Mouse (Mus musculus): Measurements from ENCODE around the gene Arhgap31. TPM values are rescaled to one million over a fixed set of nuclear protein-coding genes. Genes with fewer than 3 reads are reported as not detected.
"Not testable (repeated sequence)": the region's sequence is repeated elsewhere in the genome, so short reads cannot be mapped to it uniquely, and the experiment has no call there.

The Arhgap31 gene
- polyA plus RNA-seq, 1 experiment, result 0.58 TPM

DNA sequence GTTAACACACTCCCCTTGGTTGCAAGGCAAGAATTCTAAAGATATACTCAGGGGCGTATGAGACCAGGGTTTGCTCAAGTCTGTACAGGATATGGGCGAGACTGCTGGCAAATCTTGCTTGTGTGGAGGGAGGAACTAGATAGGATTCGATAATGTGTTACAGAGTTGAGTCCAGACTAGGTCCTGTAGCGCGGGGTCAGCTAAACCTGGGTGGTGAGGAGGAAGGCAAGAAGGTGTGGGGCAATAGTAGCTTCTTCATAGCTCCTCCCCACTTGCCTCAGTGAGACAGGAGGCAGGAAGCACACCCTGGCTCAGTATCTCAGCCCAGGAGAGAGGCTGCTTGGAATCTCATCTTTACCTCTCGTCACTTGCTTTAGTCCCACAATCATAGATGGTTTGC, 16.1 kb upstream of the Arhgap31 start:
- TF ChIP-seq GATA1 (IDR thresholded peaks at IDR 0.05; ENCODE audit: borderline replicate concordance, low read length) (no peak), FLI1 (IDR thresholded peaks at IDR 0.05; ENCODE audit: low read length) (no peak)
- H3K36me3 ChIP-seq (replicated peaks; ENCODE audit: low read length), result no peaks in the 10 kb centered on the region
- peaks cover 27% of the 10 kb centered on the region for H3K27me3 ChIP-seq (replicated peaks)
- peaks cover 22% of the 10 kb centered on the region for H3K4me1 ChIP-seq
- H3K9me3 ChIP-seq, result no peaks in the 10 kb centered on the region
- H3K4me3 ChIP-seq (replicated peaks), result no peak overlapping the region

DNA sequence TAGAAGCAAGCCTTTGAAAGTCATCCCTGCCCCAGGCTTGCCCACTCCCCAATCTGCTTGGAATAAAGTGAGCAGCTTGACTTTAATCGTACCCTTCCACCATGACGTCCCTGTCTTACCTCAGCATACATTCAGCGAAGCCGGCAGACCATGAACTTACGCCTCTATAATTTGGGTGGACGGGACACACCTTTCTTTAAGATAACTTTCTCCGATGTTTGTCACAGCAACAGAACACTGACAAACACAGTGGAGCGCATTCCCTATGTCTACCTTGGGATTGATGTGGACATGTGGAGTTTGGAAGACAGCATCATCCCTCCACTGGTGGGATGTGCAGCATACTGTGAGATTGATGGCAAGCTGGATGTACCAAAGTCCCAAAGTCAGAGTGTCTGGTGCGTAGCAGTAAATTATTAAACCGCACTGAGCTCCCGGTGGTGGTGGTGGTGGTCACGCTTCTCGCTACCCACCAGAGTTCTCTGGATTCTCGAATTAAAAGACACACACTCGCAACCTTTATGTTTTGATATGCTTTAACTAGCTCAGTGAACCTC, 15.6 kb upstream of the Arhgap31 start:
- H3K4me1 ChIP-seq, result peaks cover 22% of the 10 kb centered on the region
- no peaks in the 10 kb centered on the region for H3K9me3 ChIP-seq
- H3K27me3 ChIP-seq (replicated peaks), result peaks cover 28% of the 10 kb centered on the region
- no peaks in the 10 kb centered on the region for H3K36me3 ChIP-seq (replicated peaks; ENCODE audit: low read length)
- H3K4me3 ChIP-seq (replicated peaks), result no peak overlapping the region
- TF ChIP-seq FLI1 (IDR thresholded peaks at IDR 0.05; ENCODE audit: low read length) (no peak), GATA1 (IDR thresholded peaks at IDR 0.05; ENCODE audit: borderline replicate concordance, low read length) (no peak)

DNA sequence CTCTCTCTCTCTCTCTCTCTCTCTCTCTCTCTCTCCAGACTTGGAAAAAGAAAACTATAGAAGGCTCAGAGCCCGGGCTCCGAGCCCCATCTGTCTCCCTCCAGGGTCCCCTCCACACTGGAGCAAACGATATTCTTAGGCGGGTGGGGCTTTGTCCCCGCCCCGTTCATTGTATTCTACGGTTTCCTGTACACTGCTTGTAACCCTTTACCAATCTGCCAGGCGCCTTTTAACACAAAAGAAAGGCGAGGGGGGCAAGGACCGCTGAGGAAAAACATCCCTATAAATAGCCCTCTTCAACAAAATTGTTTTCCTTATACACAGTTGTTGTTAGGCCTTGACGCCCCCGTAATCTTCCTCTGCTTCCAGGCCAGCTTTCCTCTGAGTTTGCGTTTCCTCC, 11.9 kb upstream of the Arhgap31 start:
- Histone ChIP-seq H3K36me3 (replicated peaks; ENCODE audit: low read length) (no peaks in the 10 kb centered on the region), H3K4me3 (replicated peaks) (no peak overlapping the region), H3K4me1 (peaks cover 8% of the 10 kb centered on the region), H3K9me3 (no peaks in the 10 kb centered on the region), H3K27me3 (replicated peaks) (peaks cover 45% of the 10 kb centered on the region)
- no peak for TF ChIP-seq FLI1 (IDR thresholded peaks at IDR 0.05; ENCODE audit: low read length)
- no peak for TF ChIP-seq GATA1 (IDR thresholded peaks at IDR 0.05; ENCODE audit: borderline replicate concordance, low read length)

DNA sequence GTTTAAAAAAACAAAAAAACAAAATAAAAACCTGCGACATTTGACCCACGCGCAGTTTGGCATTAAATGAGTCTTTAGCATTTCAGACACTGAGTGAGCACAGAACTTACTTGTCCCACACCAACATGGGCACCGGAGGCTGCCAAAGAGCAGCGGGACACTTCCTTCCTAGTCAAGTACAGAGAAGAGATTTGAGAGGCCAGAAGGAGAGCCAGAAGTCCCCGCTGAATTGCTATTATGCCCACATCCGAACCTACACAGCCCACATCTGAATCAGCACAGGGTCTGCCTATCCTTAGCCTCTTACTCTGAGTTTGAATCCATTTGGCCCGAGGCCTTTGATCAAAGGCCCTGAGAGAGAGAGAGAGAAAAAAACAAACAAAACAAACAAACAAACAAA, 11.2 kb upstream of the Arhgap31 start:
- peaks cover 45% of the 10 kb centered on the region for H3K27me3 ChIP-seq (replicated peaks)
- no peaks in the 10 kb centered on the region for H3K36me3 ChIP-seq (replicated peaks; ENCODE audit: low read length)
- no peaks in the 10 kb centered on the region for H3K9me3 ChIP-seq
- H3K4me3 ChIP-seq (replicated peaks), result no peak overlapping the region
- TF ChIP-seq FLI1 (IDR thresholded peaks at IDR 0.05; ENCODE audit: low read length) (no peak), GATA1 (IDR thresholded peaks at IDR 0.05; ENCODE audit: borderline replicate concordance, low read length) (no peak)
- peaks cover 2% of the 10 kb centered on the region; the same call in 1 of the 2 replicates for H3K4me1 ChIP-seq

DNA sequence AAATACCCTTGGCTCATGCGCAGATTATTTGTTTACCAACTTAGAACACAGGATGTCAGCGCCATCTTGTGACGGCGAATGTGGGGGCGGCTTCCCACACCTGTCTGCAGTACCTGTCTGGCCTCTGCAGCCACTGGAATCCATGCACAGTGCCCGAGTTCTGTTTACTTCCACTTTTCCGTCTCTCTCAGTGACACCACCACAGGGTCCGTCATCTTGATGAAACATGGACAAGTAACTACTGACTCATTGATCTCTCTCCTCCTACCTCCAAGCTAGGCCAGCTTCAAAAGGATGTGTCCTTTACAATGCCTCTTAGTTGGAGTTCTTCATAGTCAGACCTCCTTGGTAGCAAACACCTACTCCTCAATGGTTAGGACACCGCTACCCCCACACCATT, 8.3 kb upstream of the Arhgap31 start:
- H3K27me3 ChIP-seq (replicated peaks), result peaks cover 27% of the 10 kb centered on the region
- no peak overlapping the region for H3K4me3 ChIP-seq (replicated peaks)
- TF ChIP-seq GATA1 (IDR thresholded peaks at IDR 0.05; ENCODE audit: borderline replicate concordance, low read length), result no peak
- no peak for TF ChIP-seq FLI1 (IDR thresholded peaks at IDR 0.05; ENCODE audit: low read length)
- H3K4me1 ChIP-seq, result no peaks in the 10 kb centered on the region
- H3K9me3 ChIP-seq, result no peaks in the 10 kb centered on the region
- no peaks in the 10 kb centered on the region for H3K36me3 ChIP-seq (replicated peaks; ENCODE audit: low read length)

DNA sequence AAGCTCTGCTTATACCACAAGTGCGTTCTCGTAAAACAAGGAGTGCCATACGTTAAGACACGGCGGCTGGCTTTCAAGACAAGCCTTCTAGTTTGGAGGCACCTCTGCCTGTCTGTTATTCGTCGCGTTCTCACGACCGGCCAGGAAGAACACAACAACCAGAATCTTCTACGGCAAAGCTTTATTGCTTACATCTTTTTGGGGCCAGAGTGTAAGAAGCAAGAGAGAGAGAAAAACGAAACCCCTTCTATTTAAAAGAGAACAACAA, 1.1 kb upstream of the Arhgap31 start:
- not testable (repeated sequence) for H3K4me3 ChIP-seq (replicated peaks); H3K9me3 ChIP-seq; H3K36me3 ChIP-seq (replicated peaks; ENCODE audit: low read length)
- Histone ChIP-seq H3K4me1 (peaks cover 24% of the 10 kb centered on the region), H3K27me3 (replicated peaks) (peaks cover 44% of the 10 kb centered on the region)

DNA sequence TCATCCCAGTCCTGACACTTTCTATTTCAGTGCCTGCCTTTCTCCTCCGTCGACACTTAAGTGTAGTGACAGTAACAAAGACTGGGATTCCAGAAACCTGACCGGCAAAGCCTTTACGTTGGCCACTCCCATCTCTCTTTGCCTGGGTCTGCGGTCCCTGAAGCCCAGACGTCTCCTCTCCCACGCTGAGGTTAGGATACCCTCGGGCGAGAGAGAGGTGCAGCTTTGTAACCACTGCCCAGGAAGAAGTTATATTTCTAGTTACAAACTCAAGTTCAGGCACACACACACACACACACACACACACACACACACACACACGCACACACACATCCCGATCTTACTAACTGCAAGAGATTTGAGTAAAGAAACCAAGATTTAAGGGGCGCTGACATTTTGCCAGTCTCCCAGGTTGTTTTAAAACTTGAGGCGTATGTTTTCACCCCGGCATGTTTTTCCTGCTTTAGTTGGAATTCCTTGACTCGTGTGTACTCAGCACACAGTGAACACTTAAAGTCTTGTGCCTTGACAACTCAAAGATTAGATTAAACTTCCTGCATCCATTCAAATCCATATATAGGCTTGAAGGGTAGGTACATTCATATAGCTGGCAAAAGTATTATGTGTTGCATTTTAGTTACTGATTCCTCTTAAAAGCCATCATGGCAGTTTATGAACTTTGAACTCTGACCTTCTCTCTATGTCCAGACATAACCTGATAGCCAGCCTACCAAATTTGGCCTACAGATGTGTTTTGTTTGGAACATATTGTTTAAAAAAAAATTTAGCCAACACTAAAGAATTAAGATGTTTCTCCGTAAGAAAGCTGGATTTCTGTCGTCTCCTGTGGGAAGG, 557 bp upstream of the Arhgap31 start:
- Histone ChIP-seq H3K9me3 (no peaks in the 10 kb centered on the region), H3K36me3 (replicated peaks; ENCODE audit: low read length) (no peaks in the 10 kb centered on the region), H3K27me3 (replicated peaks) (peaks cover 49% of the 10 kb centered on the region), H3K4me1 (peaks cover 24% of the 10 kb centered on the region), H3K4me3 (replicated peaks) (peak overlapping the region; percentile 93)
- TF ChIP-seq FLI1 (IDR thresholded peaks at IDR 0.05; ENCODE audit: low read length) (no peak), GATA1 (IDR thresholded peaks at IDR 0.05; ENCODE audit: borderline replicate concordance, low read length) (no peak)

DNA sequence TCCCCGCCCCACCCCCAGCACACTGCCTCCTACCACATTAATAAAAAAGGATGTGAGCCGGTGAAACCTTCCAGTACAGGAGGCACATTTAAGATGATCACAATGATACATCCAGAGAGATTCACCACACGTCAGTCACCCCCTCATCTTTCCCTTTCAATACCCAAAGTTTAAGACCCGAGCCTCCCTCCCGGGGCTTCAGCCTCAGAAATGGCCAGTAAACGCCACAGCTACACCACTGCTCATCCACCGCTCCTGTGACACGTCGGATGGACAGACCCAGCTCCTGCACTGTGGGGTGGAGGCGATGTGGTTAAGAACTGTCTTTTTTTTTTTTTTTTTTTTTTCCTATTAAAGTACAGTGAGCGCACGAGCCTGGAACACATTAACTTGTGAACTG, 969 bp downstream of the Arhgap31 start:
- Histone ChIP-seq H3K27me3 (replicated peaks) (peaks cover 57% of the 10 kb centered on the region), H3K4me3 (replicated peaks) (peak overlapping the region; percentile 93), H3K36me3 (replicated peaks; ENCODE audit: low read length) (no peaks in the 10 kb centered on the region), H3K9me3 (no peaks in the 10 kb centered on the region), H3K4me1 (peaks cover 24% of the 10 kb centered on the region)
- no peak for TF ChIP-seq GATA1 (IDR thresholded peaks at IDR 0.05; ENCODE audit: borderline replicate concordance, low read length)
- TF ChIP-seq FLI1 (IDR thresholded peaks at IDR 0.05; ENCODE audit: low read length), result no peak

DNA sequence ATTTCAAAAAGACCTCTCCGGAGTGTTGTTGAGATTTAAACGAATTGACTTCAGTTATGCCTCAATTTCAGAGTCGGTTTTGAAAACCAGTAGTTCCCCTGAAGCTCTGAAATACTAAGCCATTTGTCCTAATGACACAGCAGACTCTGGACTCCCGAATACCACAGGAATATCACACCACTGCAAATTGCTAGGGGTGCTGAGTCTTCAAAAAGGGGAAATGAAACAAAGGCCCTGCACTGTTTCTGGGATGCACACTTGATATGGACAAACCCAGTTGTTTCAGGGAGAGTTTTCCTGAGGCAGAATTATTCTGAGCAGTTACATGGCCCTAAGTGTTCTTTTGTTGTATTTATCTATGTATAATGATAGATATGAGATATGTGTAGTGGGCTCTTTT, 1.8 kb downstream of the Arhgap31 start:
- no peaks in the 10 kb centered on the region for H3K36me3 ChIP-seq (replicated peaks; ENCODE audit: low read length)
- peaks cover 62% of the 10 kb centered on the region for H3K27me3 ChIP-seq (replicated peaks)
- no peaks in the 10 kb centered on the region for H3K9me3 ChIP-seq
- peaks cover 24% of the 10 kb centered on the region for H3K4me1 ChIP-seq
- no peak for TF ChIP-seq FLI1 (IDR thresholded peaks at IDR 0.05; ENCODE audit: low read length)
- TF ChIP-seq GATA1 (IDR thresholded peaks at IDR 0.05; ENCODE audit: borderline replicate concordance, low read length), result no peak
- no peak overlapping the region for H3K4me3 ChIP-seq (replicated peaks)

DNA sequence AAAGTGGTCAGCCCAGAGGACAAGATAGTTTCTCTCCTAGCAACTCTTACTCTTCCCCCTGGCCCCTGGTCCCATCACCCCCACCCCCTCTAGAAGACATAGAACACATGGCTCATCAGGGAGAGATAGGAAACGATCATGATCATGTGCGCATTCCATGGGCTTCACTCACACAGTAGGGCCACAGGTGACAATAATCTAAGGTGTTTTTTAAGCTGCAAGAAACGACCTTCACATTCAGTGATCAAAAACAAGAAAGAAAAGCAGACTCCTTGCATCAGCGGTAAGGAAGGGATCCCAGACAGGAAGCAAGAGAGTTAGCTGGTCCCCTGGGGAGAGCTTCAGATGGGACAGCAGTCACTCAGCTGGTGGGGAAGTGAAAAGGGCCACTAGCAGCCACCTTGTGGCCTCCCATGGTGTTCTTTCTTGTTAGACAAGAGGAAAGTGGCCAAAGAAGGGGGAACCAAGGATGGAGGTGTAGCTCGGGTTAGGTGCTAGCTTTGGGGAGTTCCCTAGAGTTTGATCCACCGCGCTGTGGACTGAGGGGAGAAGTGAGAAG, 4.0 kb downstream of the Arhgap31 start:
- peaks cover 24% of the 10 kb centered on the region for H3K4me1 ChIP-seq
- H3K27me3 ChIP-seq (replicated peaks), result peaks cover 63% of the 10 kb centered on the region
- no peaks in the 10 kb centered on the region for H3K36me3 ChIP-seq (replicated peaks; ENCODE audit: low read length)
- no peaks in the 10 kb centered on the region for H3K9me3 ChIP-seq
- TF ChIP-seq FLI1 (IDR thresholded peaks at IDR 0.05; ENCODE audit: low read length) (no peak), GATA1 (IDR thresholded peaks at IDR 0.05; ENCODE audit: borderline replicate concordance, low read length) (no peak)
- no peak overlapping the region for H3K4me3 ChIP-seq (replicated peaks)

Data from megakaryocyte, embryonic 14.5 days (primary cell).